Mouse (Mus musculus): ENCODE results near the gene Clec2l. TPM values are rescaled to one million over a fixed set of nuclear protein-coding genes. Genes with fewer than 3 reads are reported as not detected.

The Clec2l gene
- polyA plus RNA-seq, 1 experiment from 2014 or later, result 0.87 TPM

DNA sequence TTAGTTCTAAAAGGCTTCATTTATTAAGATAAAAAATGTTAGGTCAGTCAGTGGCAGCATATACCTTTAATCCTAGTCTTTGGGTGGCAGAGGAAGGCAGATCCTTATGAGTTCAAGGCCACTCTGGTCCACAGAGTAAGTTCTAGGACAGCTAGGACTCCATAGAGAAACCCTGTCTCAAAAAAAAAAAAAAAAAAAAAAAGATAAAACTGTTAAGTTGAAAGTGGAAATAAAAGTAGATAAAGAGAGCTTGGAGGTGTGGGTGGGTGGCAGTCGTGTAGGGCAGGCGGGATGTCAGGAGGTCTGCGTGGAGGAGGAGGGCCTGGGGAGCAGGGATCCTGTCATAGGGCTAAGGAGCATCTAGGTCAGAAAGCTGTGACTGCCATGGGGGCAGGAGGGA, 9.1 kb downstream of the Clec2l start:
- Histone ChIP-seq H3K4me2 (no peak overlapping the region), H3K9ac (no peak overlapping the region), H3K36me3 (no peaks in the 10 kb centered on the region), H3K4me1 (replicated peaks) (peaks cover 7% of the 10 kb centered on the region), H3K27ac (no peak overlapping the region), H3K4me3 (no peak overlapping the region), H3K9me3 (replicated peaks) (no peaks in the 10 kb centered on the region), H3K27me3 (peaks cover 9% of the 10 kb centered on the region)
- ATAC-seq (replicated peaks; ENCODE audit: insufficient number of reproducible peaks, insufficient read depth, low FRiP score, low read depth), result no peak
- 70% methylated on average over 3 of the region's 3 CpGs for WGBS

GRCm38 (mm10) chr6:38676217-38676616, 13.3 kb downstream of the Clec2l start:
- Histone ChIP-seq H3K9ac (no peak overlapping the region), H3K27ac (no peak overlapping the region), H3K36me3 (no peaks in the 10 kb centered on the region), H3K4me3 (no peak overlapping the region), H3K4me1 (replicated peaks) (peaks cover 7% of the 10 kb centered on the region), H3K4me2 (peak overlapping the region; percentile 47), H3K9me3 (replicated peaks) (no peaks in the 10 kb centered on the region), H3K27me3 (no peaks in the 10 kb centered on the region)
- WGBS, result 39% methylated on average over 6 of the region's 6 CpGs
- ATAC-seq (replicated peaks; ENCODE audit: insufficient number of reproducible peaks, insufficient read depth, low FRiP score, low read depth), result no peak

DNA sequence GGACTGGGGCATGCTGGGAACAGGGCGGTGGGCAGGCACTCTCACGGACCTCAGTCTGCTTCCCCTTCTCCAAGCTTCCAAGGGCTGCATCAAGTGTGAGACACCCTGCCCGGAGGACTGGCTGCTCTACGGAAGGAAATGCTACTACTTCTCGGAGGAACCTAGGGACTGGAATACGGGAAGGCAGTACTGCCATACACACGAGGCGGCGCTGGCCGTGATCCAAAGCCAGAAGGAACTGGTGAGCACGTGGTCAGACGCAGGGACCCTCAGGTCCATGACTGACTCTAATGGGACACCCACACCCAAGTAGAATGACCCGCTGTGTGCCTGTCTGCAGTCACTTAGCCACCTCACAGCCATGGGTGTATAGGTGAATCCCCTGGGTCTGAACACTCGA, 13.9 kb downstream of the Clec2l start:
- WGBS, result 69% methylated on average over 14 of the region's 14 CpGs
- Histone ChIP-seq H3K4me2 (peak overlapping the region; percentile 47), H3K36me3 (no peaks in the 10 kb centered on the region), H3K4me3 (no peak overlapping the region), H3K9ac (no peak overlapping the region), H3K4me1 (replicated peaks) (peaks cover 7% of the 10 kb centered on the region), H3K27ac (no peak overlapping the region), H3K27me3 (no peaks in the 10 kb centered on the region), H3K9me3 (replicated peaks) (no peaks in the 10 kb centered on the region)
- ATAC-seq (replicated peaks; ENCODE audit: insufficient number of reproducible peaks, insufficient read depth, low FRiP score, low read depth), result no peak

- no peaks in the 10 kb centered on the region for H3K36me3 ChIP-seq
- H3K27me3 ChIP-seq, result no peaks in the 10 kb centered on the region
- no peak overlapping the region for H3K27ac ChIP-seq
- WGBS, result 72% methylated on average over 9 of the region's 9 CpGs
- H3K9ac ChIP-seq, result no peak overlapping the region
- no peak for ATAC-seq (replicated peaks; ENCODE audit: insufficient number of reproducible peaks, insufficient read depth, low FRiP score, low read depth)
- peaks cover 7% of the 10 kb centered on the region for H3K4me1 ChIP-seq (replicated peaks)
- no peak overlapping the region for H3K4me2 ChIP-seq
- no peak overlapping the region for H3K4me3 ChIP-seq
- H3K9me3 ChIP-seq (replicated peaks), result no peaks in the 10 kb centered on the region
Measured at GRCm38 (mm10) chr6:38677629-38678028, 14.8 kb downstream of the Clec2l start.

GRCm38 (mm10) chr6:38682532-38682931, 19.7 kb downstream of the Clec2l start:
- no peaks in the 10 kb centered on the region for H3K27me3 ChIP-seq
- no peaks in the 10 kb centered on the region for H3K9me3 ChIP-seq (replicated peaks)
- WGBS, result 55% methylated on average over 2 of the region's 2 CpGs
- no peak overlapping the region for H3K4me2 ChIP-seq
- H3K4me1 ChIP-seq (replicated peaks), result no peaks in the 10 kb centered on the region
- no peak for ATAC-seq (replicated peaks; ENCODE audit: insufficient number of reproducible peaks, insufficient read depth, low FRiP score, low read depth)
- H3K9ac ChIP-seq, result no peak overlapping the region
- H3K4me3 ChIP-seq, result no peak overlapping the region
- no peaks in the 10 kb centered on the region for H3K36me3 ChIP-seq
- no peak overlapping the region for H3K27ac ChIP-seq

- Histone ChIP-seq H3K9me3 (replicated peaks) (no peaks in the 10 kb centered on the region), H3K4me1 (replicated peaks) (no peaks in the 10 kb centered on the region; the same call in 1 of the 2 replicates), H3K27me3 (no peaks in the 10 kb centered on the region), H3K36me3 (0 out of 2 replicates have a peak, but pooled peaks cover 3% of the 10 kb centered on the region), H3K4me2 (no peak overlapping the region), H3K4me3 (no peak overlapping the region), H3K9ac (no peak overlapping the region), H3K27ac (no peak overlapping the region)
- 65% methylated on average over 11 of the region's 11 CpGs for WGBS
- no peak for ATAC-seq (replicated peaks; ENCODE audit: insufficient number of reproducible peaks, insufficient read depth, low FRiP score, low read depth)
Measured at GRCm38 (mm10) chr6:38687216-38687615, 24.3 kb downstream of the Clec2l start.

DNA sequence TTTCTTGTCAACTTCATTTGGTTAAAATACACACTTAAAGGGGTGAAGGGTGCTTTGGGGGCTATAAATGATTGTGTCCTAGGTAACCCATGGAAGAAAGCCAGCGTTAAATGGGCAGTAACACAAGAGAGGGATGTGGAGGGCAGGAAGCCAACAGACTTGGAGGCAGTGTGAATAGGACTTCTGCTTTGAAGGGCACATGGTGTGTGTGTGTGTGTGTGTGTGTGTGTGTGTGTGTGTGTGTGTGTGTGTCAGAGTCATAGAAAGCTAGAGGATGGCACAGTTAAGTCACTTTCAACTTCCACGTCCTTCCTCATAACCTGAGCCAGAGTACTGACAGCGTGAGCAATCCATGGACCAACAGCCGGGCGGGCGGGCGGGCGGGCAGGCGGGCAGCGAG, 26.0 kb downstream of the Clec2l start:
- no peak overlapping the region for H3K9ac ChIP-seq
- WGBS, result 86% methylated on average over 10 of the region's 10 CpGs
- H3K4me2 ChIP-seq, result no peak overlapping the region
- no peaks in the 10 kb centered on the region; the same call in 1 of the 2 replicates for H3K4me1 ChIP-seq (replicated peaks)
- H3K9me3 ChIP-seq (replicated peaks), result no peaks in the 10 kb centered on the region
- H3K4me3 ChIP-seq, result no peak overlapping the region
- H3K27me3 ChIP-seq, result no peaks in the 10 kb centered on the region
- no peak for ATAC-seq (replicated peaks; ENCODE audit: insufficient number of reproducible peaks, insufficient read depth, low FRiP score, low read depth)
- peaks cover 3% of the 10 kb centered on the region; the same call in 1 of the 2 replicates for H3K36me3 ChIP-seq
- no peak overlapping the region for H3K27ac ChIP-seq

DNA sequence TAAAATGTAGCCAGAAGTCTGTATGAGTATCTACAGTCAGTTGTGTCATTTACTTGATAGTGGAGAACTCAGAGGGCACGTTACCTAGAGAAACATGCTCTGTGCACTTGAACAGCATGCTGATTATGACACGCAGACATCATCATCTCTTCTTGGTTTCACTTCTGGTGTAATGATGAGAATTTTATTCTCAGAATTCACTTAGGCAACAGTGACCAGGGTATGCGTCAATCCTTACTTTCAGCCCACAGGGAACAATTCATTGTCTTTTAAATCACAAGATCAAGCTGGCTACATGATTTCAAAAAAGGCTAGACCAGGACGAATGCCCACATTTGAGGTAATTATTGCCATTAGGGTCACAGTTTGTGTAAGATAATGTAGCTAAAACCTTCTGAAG, 27.7 kb downstream of the Clec2l start:
- no peak for ATAC-seq (replicated peaks; ENCODE audit: insufficient number of reproducible peaks, insufficient read depth, low FRiP score, low read depth)
- 85% methylated on average over 4 of the region's 4 CpGs for WGBS
- Histone ChIP-seq H3K4me2 (no peak overlapping the region), H3K27ac (no peak overlapping the region), H3K9ac (no peak overlapping the region), H3K36me3 (peaks cover 8% of the 10 kb centered on the region; the same call in 1 of the 2 replicates), H3K27me3 (no peaks in the 10 kb centered on the region), H3K4me3 (no peak overlapping the region), H3K9me3 (replicated peaks) (no peaks in the 10 kb centered on the region), H3K4me1 (replicated peaks) (no peaks in the 10 kb centered on the region; the same call in 1 of the 2 replicates)

- no peak for ATAC-seq (replicated peaks; ENCODE audit: insufficient number of reproducible peaks, insufficient read depth, low FRiP score, low read depth)
- no peaks in the 10 kb centered on the region for H3K9me3 ChIP-seq (replicated peaks)
- 93% methylated on average over 5 of the region's 5 CpGs for WGBS
- peaks cover 8% of the 10 kb centered on the region; the same call in 1 of the 2 replicates for H3K36me3 ChIP-seq
- H3K4me2 ChIP-seq, result no peak overlapping the region
- no peaks in the 10 kb centered on the region; the same call in 1 of the 2 replicates for H3K4me1 ChIP-seq (replicated peaks)
- no peak overlapping the region for H3K27ac ChIP-seq
- H3K4me3 ChIP-seq, result no peak overlapping the region
- no peaks in the 10 kb centered on the region for H3K27me3 ChIP-seq
- H3K9ac ChIP-seq, result no peak overlapping the region
Measured at GRCm38 (mm10) chr6:38691052-38691451, 28.2 kb downstream of the Clec2l start.

- H3K27ac ChIP-seq, result no peak overlapping the region
Measured at GRCm38 (mm10) chr6:38692556-38692955, 29.7 kb downstream of the Clec2l start.

DNA sequence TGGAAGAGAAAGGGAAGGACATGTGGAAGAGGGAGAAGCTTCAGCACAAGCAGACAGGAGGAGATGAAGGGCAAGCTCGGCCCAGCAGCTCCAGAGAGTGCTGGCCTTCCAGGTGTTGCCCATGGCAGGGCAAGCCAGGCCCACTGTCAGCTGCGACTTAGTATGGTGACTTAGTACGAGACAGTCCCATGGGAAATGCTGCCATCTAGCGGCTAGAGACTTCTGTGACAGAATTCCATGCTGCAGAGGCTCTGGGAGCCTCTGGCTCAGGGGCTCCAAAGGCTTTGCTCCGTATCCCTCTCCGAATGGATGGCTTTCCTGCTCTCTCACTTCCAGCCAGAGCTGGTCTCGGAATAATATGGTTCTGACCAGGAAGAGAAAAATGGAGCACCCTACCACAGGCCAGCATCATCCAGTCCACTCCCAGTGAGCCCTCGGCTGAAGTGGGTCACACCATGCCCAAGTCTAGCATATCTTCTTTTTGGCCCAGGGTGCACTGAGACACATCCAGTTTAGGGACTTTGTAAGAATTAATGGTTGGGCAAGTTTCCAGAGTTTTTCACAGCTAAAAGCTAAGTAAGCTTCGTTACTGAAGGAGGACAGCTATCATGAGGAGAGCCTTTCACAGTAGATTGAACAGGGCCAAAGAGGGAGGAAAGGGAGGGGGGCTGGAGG, 32.6 kb downstream of the Clec2l start:
- H3K36me3 ChIP-seq, result peaks cover 24% of the 10 kb centered on the region
- 32% methylated on average over 9 of the region's 9 CpGs for WGBS
- H3K9me3 ChIP-seq (replicated peaks), result no peaks in the 10 kb centered on the region
- no peaks in the 10 kb centered on the region; the same call in 1 of the 2 replicates for H3K4me1 ChIP-seq (replicated peaks)
- H3K27me3 ChIP-seq, result no peaks in the 10 kb centered on the region
- no peak overlapping the region for H3K9ac ChIP-seq
- ATAC-seq (replicated peaks; ENCODE audit: insufficient number of reproducible peaks, insufficient read depth, low FRiP score, low read depth), result 0 out of 2 replicates have a peak, but pooled peaks have one; percentile 32
- no peak overlapping the region for H3K4me2 ChIP-seq
- H3K27ac ChIP-seq, result no peak overlapping the region
- H3K4me3 ChIP-seq, result no peak overlapping the region

More at GRCm38 (mm10) chr6:38692556-38692955, 29.7 kb downstream of the Clec2l start:
- H3K9ac ChIP-seq, result no peak overlapping the region
- H3K9me3 ChIP-seq (replicated peaks), result no peaks in the 10 kb centered on the region
- no peaks in the 10 kb centered on the region for H3K27me3 ChIP-seq
- no peaks in the 10 kb centered on the region; the same call in 1 of the 2 replicates for H3K4me1 ChIP-seq (replicated peaks)
- 86% methylated on average over 6 of the region's 6 CpGs for WGBS
- H3K4me2 ChIP-seq, result no peak overlapping the region
- H3K36me3 ChIP-seq, result peaks cover 17% of the 10 kb centered on the region; the same call in 1 of the 2 replicates
- ATAC-seq (replicated peaks; ENCODE audit: insufficient number of reproducible peaks, insufficient read depth, low FRiP score, low read depth), result no peak
- H3K4me3 ChIP-seq, result no peak overlapping the region

GRCm38 (mm10) chr6:38696570-38696969, 33.7 kb downstream of the Clec2l start:
- no peak for ATAC-seq (replicated peaks; ENCODE audit: insufficient number of reproducible peaks, insufficient read depth, low FRiP score, low read depth)
- no peaks in the 10 kb centered on the region for H3K9me3 ChIP-seq (replicated peaks)
- no peaks in the 10 kb centered on the region for H3K27me3 ChIP-seq
- peaks cover 27% of the 10 kb centered on the region for H3K36me3 ChIP-seq
- whole genome bisulfite sequencing, result 90% methylated on average over 9 of the region's 9 CpGs
- H3K4me2 ChIP-seq, result no peak overlapping the region
- no peak overlapping the region for H3K9ac ChIP-seq
- no peak overlapping the region for H3K4me3 ChIP-seq
- peaks cover 4% of the 10 kb centered on the region; the same call in 1 of the 2 replicates for H3K4me1 ChIP-seq (replicated peaks)
- H3K27ac ChIP-seq, result no peak overlapping the region
